Comparison of ENCODE assay signal across 23 mouse cellular contexts in genomic region chr10:95575839-95576380, GRCm38 (mm10). TPM values are rescaled to one million over a fixed set of nuclear protein-coding genes. Genes with fewer than 3 reads are reported as not detected.
DNase-seq lines count a peak whose midpoint lies in the region; ATAC-seq and TF ChIP-seq lines count a peak whose summit lies in the region.
"Had no signal": no experiment of that assay in that cellular context is flagged by ENCODE, and none has a peak within 500 bp of the region (broad histone marks: within the 10 kb centered on the region; RNA-seq: fewer than 3 reads in every experiment).

No protein-coding gene starts in this region.

- no peaks in the 10 kb centered on the region for H3K9me3 ChIP-seq in lung, postnatal 0 days (ENCODE audit: low read length)
- H3K9me3 ChIP-seq in E14TG2a.4 (ENCODE audit: low read length) = no peaks in the 10 kb centered on the region
- H3K9me3 ChIP-seq: embryonic facial prominence, embryonic 12.5 days; forebrain, embryonic 15.5 days; heart, embryonic 13.5 days; hindbrain, embryonic 13.5 days had no signal

- ATAC-seq in lung, postnatal 0 days = peak; percentile 59
- ATAC-seq: CD4-positive, CD25-positive, alpha-beta regulatory T cell, adult 4 months; forebrain, embryonic 15.5 days; hindbrain, postnatal 0 days had no signal

- H3K4me1 ChIP-seq in lung, postnatal 0 days (ENCODE audit: insufficient read depth, low read depth, low read length) = 0 out of 2 replicates have a peak, but pooled peaks cover 6% of the 10 kb centered on the region
- H3K4me1 ChIP-seq in lung, adult 2 months (ENCODE audit: control insufficient read depth, insufficient read depth, low read length) = no peaks in the 10 kb centered on the region; the same call in 1 of the 2 replicates
- H3K4me1 ChIP-seq in E14TG2a.4 (replicated peaks; ENCODE audit: low read depth, low read length) = peaks cover 31% of the 10 kb centered on the region
- H3K4me1 ChIP-seq: embryonic facial prominence, embryonic 12.5 days had no signal

- TF ChIP-seq POLR2A in lung, adult 2 months (IDR thresholded peaks at IDR 0.05; ENCODE audit: borderline replicate concordance, extremely low read depth, low read depth, low read length) = no peak

- H3K36me3 ChIP-seq in lung, postnatal 0 days (ENCODE audit: insufficient read depth, low read length) = no peaks in the 10 kb centered on the region
- H3K36me3 ChIP-seq in E14TG2a.4 (ENCODE audit: insufficient read depth, low read length) = no peaks in the 10 kb centered on the region
- H3K36me3 ChIP-seq: embryonic facial prominence, embryonic 12.5 days; forebrain, embryonic 15.5 days; heart, embryonic 13.5 days; hindbrain, embryonic 13.5 days had no signal

- no peak overlapping the region for H3K9ac ChIP-seq in lung, postnatal 0 days (replicated peaks; ENCODE audit: low read depth)
- H3K9ac ChIP-seq: embryonic facial prominence, embryonic 12.5 days; forebrain, embryonic 15.5 days; heart, embryonic 13.5 days; hindbrain, embryonic 13.5 days had no signal

- TF ChIP-seq CTCF in lung, postnatal 0 days (IDR thresholded peaks at IDR 0.05) = no peak
- TF ChIP-seq CTCF in lung, adult 2 months (IDR thresholded peaks at IDR 0.05; ENCODE audit: insufficient read depth, low read length) = no peak
- no peak for TF ChIP-seq CTCF in E14TG2a.4 (conservative IDR thresholded peaks at IDR 0.05; ENCODE audit: low read length)

- no peak overlapping the region for H3K4me2 ChIP-seq in lung, postnatal 0 days (replicated peaks; ENCODE audit: low read depth, low read length)
- H3K4me2 ChIP-seq: embryonic facial prominence, embryonic 12.5 days; forebrain, embryonic 15.5 days; hindbrain, embryonic 13.5 days had no signal

- peak overlapping the region; percentile 3; the same call in 1 of the 2 replicates for H3K27ac ChIP-seq in lung, postnatal 0 days (ENCODE audit: low read length)
- H3K27ac ChIP-seq: embryonic facial prominence, embryonic 12.5 days; forebrain, embryonic 15.5 days; heart, embryonic 13.5 days; hindbrain, postnatal 0 days had no signal

- no peak for TF ChIP-seq EP300 in lung, postnatal 0 days (IDR thresholded peaks at IDR 0.05)

- DNase-seq in heart, adult 11 months = peak; percentile 83
- no peak for DNase-seq in heart, adult 8-10 months (ENCODE audit: low spot score)
- peak; percentile 20 to 39 for DNase-seq in lung, adult 18-20 months
- DNase-seq in lung, postnatal 36 days = no peak
- DNase-seq in lung, postnatal 0 days (ENCODE audit: low spot score) = peak; percentile 46
- no peak for DNase-seq in lung, adult 2 months
- DNase-seq in cerebellum, postnatal 10 days = no peak
- DNase-seq: adrenal gland, adult 8-10 months; adrenal gland, postnatal 36 days; B cell, adult 2 months; cerebellum, adult 2 months; cerebellum, postnatal 14 days; embryo, embryonic 11 days; gastrocnemius, postnatal 36 days; heart, adult 18-20 months; heart, postnatal 36 days had no signal

- no peaks in the 10 kb centered on the region for H3K27me3 ChIP-seq in lung, postnatal 0 days (replicated peaks; ENCODE audit: insufficient read depth, low read length)
- H3K27me3 ChIP-seq in E14TG2a.4 (ENCODE audit: insufficient read depth, low read length) = no peaks in the 10 kb centered on the region
- H3K27me3 ChIP-seq: embryonic facial prominence, embryonic 12.5 days; forebrain, embryonic 15.5 days; heart, embryonic 13.5 days; hindbrain, embryonic 13.5 days had no signal

- WGBS in lung, postnatal 0 days = 52% methylated on average over 10 of the region's 10 CpGs
- WGBS in lung, adult 2 months = 69% methylated on average over 10 of the region's 10 CpGs

- no peak overlapping the region for H3K4me3 ChIP-seq in lung, postnatal 0 days (ENCODE audit: low read depth, low read length)
- no peak overlapping the region for H3K4me3 ChIP-seq in lung, adult 2 months (replicated peaks; ENCODE audit: extremely low read depth, low read depth, low read length)
- H3K4me3 ChIP-seq in E14TG2a.4 (replicated peaks; ENCODE audit: low read length) = peak overlapping the region; percentile 45
- H3K4me3 ChIP-seq: embryonic facial prominence, embryonic 12.5 days; forebrain, embryonic 15.5 days; heart, embryonic 13.5 days; hindbrain, embryonic 13.5 days had no signal

RNA-seq across cellular contexts. Expression of gene Nudt4, which starts 12.0 kb away (rescaled TPM):
- 100 to 1,000 TPM; 276 to 382 (median 344) TPM for total RNA-seq in heart, adult 8-10 months (2022)
- polyA plus RNA-seq in lung, postnatal 0 days (2015; fragmentation: Nextera tagmentation; extraction: Ambion mirVana) = 50.3 and 53.9 TPM in 2 replicates
- 18.7 and 22.5 TPM in 2 replicates for polyA plus RNA-seq in lung, adult 2 months (2012; rRNA removed)

Comparison
In these comparisons a context has a peak if more than half of its experiments do, and no peak if none do; other contexts are left out.
1. DNase-seq: peak in heart, adult 11 months (single experiment), lung, adult 18-20 months (2 of 2) and lung, postnatal 0 days (single experiment); none in heart, adult 8-10 months (single experiment), lung, postnatal 36 days (single experiment), lung, adult 2 months (single experiment) and cerebellum, postnatal 10 days (0 of 2).